Mouse (Mus musculus): ENCODE measurements around the gene Med15. TPM values are rescaled to one million over a fixed set of nuclear protein-coding genes. Genes with fewer than 3 reads are reported as not detected.

Med15 gene
- polyA plus RNA-seq, 1 experiment, result 110 TPM

DNA sequence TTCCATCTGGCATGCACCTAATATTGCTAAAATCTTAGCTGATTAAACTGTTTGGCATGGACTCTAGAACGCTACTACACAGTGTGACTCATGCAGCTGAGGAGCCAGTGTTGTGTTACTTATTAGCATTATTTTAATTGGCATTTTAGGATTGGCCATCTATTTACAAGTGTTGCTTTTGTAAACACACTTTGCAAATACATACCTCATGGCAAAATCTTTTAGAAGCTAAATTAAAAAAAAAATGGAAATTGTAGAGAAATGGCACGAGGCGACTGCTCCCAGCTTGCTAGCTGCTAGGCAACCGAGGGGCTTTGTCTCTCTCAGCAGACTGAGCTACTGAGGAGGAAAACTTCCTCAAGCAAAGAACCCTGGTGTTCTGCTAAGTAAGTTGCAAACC, 127.8 kb downstream of the Med15 start:
- Histone ChIP-seq H3K36me3 (ENCODE audit: control insufficient read depth, insufficient read depth, low read length) (no peaks in the 10 kb centered on the region), H3K4me1 (ENCODE audit: control insufficient read depth, insufficient read depth, insufficient read length) (no peaks in the 10 kb centered on the region), H3K27me3 (ENCODE audit: control insufficient read depth, insufficient read depth, low read length) (no peaks in the 10 kb centered on the region), H3K4me3 (ENCODE audit: extremely low read depth, insufficient read depth, insufficient read length) (no peak overlapping the region), H3K27ac (ENCODE audit: insufficient read depth, low read length) (no peak overlapping the region)
- TF ChIP-seq POLR2A (IDR thresholded peaks at IDR 0.05; ENCODE audit: low read depth, low read length) (no peak), CTCF (IDR thresholded peaks at IDR 0.05; ENCODE audit: extremely low read depth, insufficient read depth, insufficient read length, insufficient replicate concordance) (no peak)
- DNase-seq (ENCODE audit: low read depth in 1 of 2, low spot score in 2 of 2), result no peak
- WGBS, result 75% methylated on average over 4 of the region's 4 CpGs

Other genes starting within 250 kb of the Med15 start
- gene Aifm3, start 243.3 kb downstream of the Med15 start, polyA plus RNA-seq (2012; rRNA removed), result 0.23 TPM in 2 replicates
- 110 and 149 TPM in 2 replicates for gene Lztr1, start 224.2 kb downstream of the Med15 start, polyA plus RNA-seq (2012; rRNA removed)
- 56.2 and 81.6 TPM in 2 replicates for gene Thap7, start 201.8 kb downstream of the Med15 start, polyA plus RNA-seq (2012; rRNA removed)
- gene Lrrc74b, start 171.6 kb downstream of the Med15 start, polyA plus RNA-seq (2012; rRNA removed), result not detected in 2 replicates
- gene P2rx6, start 171.0 kb downstream of the Med15 start, polyA plus RNA-seq (2012; rRNA removed), result 0.15 and 0.33 TPM in 2 replicates
- gene Slc7a4, start 149.7 kb downstream of the Med15 start, polyA plus RNA-seq (2012; rRNA removed), result 4.3 and 5.1 TPM in 2 replicates
- 42.5 and 44.6 TPM in 2 replicates for gene Smpd4, start 113.5 kb downstream of the Med15 start, polyA plus RNA-seq (2012; rRNA removed)
- 1.0 and 1.4 TPM in 2 replicates for gene Ccdc74a, start 86.4 kb downstream of the Med15 start, polyA plus RNA-seq (2012; rRNA removed)
- 20.0 and 25.5 TPM in 2 replicates for gene Klhl22, start 26.7 kb upstream of the Med15 start, polyA plus RNA-seq (2012; rRNA removed)
- 27.6 and 40.8 TPM in 2 replicates for gene Scarf2, start 64.4 kb upstream of the Med15 start, polyA plus RNA-seq (2012; rRNA removed)
- not detected in 2 replicates for gene B830017H08Rik, start 100.2 kb upstream of the Med15 start, polyA plus RNA-seq (2012; rRNA removed)
- gene Car15, start 105.5 kb upstream of the Med15 start, polyA plus RNA-seq (2012; rRNA removed), result 10.0 and 11.2 TPM in 2 replicates
- gene Gm20518, start 158.8 kb upstream of the Med15 start, polyA plus RNA-seq (2012; rRNA removed), result 1.4 and 1.7 TPM in 2 replicates
- gene Tssk1, start 161.3 kb upstream of the Med15 start, polyA plus RNA-seq (2012; rRNA removed), result 0.04 TPM in 1 of 2 replicates, not detected in the other
- gene Dgcr2, start 165.7 kb upstream of the Med15 start, polyA plus RNA-seq (2012; rRNA removed), result 57.7 and 85.0 TPM in 2 replicates
- gene Tssk2, start 165.7 kb upstream of the Med15 start, polyA plus RNA-seq (2012; rRNA removed), result not detected in 2 replicates
- 19.3 and 22.7 TPM in 2 replicates for gene Ess2, start 178.5 kb upstream of the Med15 start, polyA plus RNA-seq (2012; rRNA removed)
- not detected in 2 replicates for gene Gsc2, start 182.2 kb upstream of the Med15 start, polyA plus RNA-seq (2012; rRNA removed)
- 46.1 and 59.0 TPM in 2 replicates for gene Slc25a1, start 195.3 kb upstream of the Med15 start, polyA plus RNA-seq (2012; rRNA removed)
- not detected in 2 replicates for gene Vpreb2, start 247.5 kb upstream of the Med15 start, polyA plus RNA-seq (2012; rRNA removed)

Data from spleen, adult 2 months (tissue).